Mouse (Mus musculus): ENCODE data around the gene Pax5.

Gene Pax5

GRCm38 (mm10) chr4:44668172-44668571 is 42.1 kb downstream of the Pax5 start:
- DNase-seq (ENCODE audit: low spot score), result no peak

GRCm38 (mm10) chr4:44667369-44667768 is 42.9 kb downstream of the Pax5 start:
- no peak for DNase-seq (ENCODE audit: low spot score)

- DNase-seq (ENCODE audit: low spot score), result no peak
Measured at GRCm38 (mm10) chr4:44664767-44665056, 45.6 kb downstream of the Pax5 start.

GRCm38 (mm10) chr4:44664004-44664766 is 46.1 kb downstream of the Pax5 start:
- peak; percentile 52 for DNase-seq (ENCODE audit: low spot score)

- no peak for DNase-seq (ENCODE audit: low spot score)
Measured at GRCm38 (mm10) chr4:44663489-44663888, 46.8 kb downstream of the Pax5 start.

- no peak for DNase-seq (ENCODE audit: low spot score)
Measured at GRCm38 (mm10) chr4:44645181-44645580, 65.1 kb downstream of the Pax5 start.

GRCm38 (mm10) chr4:44641831-44642587 is 68.3 kb downstream of the Pax5 start:
- DNase-seq (ENCODE audit: low spot score), result no peak

- no peak for DNase-seq (ENCODE audit: low spot score)
Measured at GRCm38 (mm10) chr4:44635618-44636017, 74.7 kb downstream of the Pax5 start.

GRCm38 (mm10) chr4:44633694-44634524 is 76.4 kb downstream of the Pax5 start:
- DNase-seq (ENCODE audit: low spot score), result no peak

GRCm38 (mm10) chr4:44630059-44630458 is 80.2 kb downstream of the Pax5 start:
- no peak for DNase-seq (ENCODE audit: low spot score)

GRCm38 (mm10) chr4:44627890-44628289 is 82.4 kb downstream of the Pax5 start:
- no peak for DNase-seq (ENCODE audit: low spot score)

- no peak for DNase-seq (ENCODE audit: low spot score)
Measured at GRCm38 (mm10) chr4:44625108-44625424, 85.2 kb downstream of the Pax5 start.

- no peak for DNase-seq (ENCODE audit: low spot score)
Measured at GRCm38 (mm10) chr4:44624232-44625107, 85.8 kb downstream of the Pax5 start.

GRCm38 (mm10) chr4:44623435-44623727 is 86.9 kb downstream of the Pax5 start:
- no peak for DNase-seq (ENCODE audit: low spot score)

GRCm38 (mm10) chr4:44622682-44623434 is 87.4 kb downstream of the Pax5 start:
- no peak for DNase-seq (ENCODE audit: low spot score)

- no peak for DNase-seq (ENCODE audit: low spot score)
Measured at GRCm38 (mm10) chr4:44620241-44620640, 90.0 kb downstream of the Pax5 start.

- no peak for DNase-seq (ENCODE audit: low spot score)
Measured at GRCm38 (mm10) chr4:44614066-44614667, 96.1 kb downstream of the Pax5 start.

- no peak for DNase-seq (ENCODE audit: low spot score)
Measured at GRCm38 (mm10) chr4:44612392-44612791, 97.9 kb downstream of the Pax5 start.

- DNase-seq (ENCODE audit: low spot score), result no peak
Measured at GRCm38 (mm10) chr4:44605453-44605852, 104.8 kb downstream of the Pax5 start.

GRCm38 (mm10) chr4:44602257-44602801 is 108.0 kb downstream of the Pax5 start:
- DNase-seq (ENCODE audit: low spot score), result no peak

GRCm38 (mm10) chr4:44601370-44601769 is 108.9 kb downstream of the Pax5 start:
- no peak for DNase-seq (ENCODE audit: low spot score)
